Mouse (Mus musculus): ENCODE data around the gene Dcun1d3.

Dcun1d3 gene

DNA sequence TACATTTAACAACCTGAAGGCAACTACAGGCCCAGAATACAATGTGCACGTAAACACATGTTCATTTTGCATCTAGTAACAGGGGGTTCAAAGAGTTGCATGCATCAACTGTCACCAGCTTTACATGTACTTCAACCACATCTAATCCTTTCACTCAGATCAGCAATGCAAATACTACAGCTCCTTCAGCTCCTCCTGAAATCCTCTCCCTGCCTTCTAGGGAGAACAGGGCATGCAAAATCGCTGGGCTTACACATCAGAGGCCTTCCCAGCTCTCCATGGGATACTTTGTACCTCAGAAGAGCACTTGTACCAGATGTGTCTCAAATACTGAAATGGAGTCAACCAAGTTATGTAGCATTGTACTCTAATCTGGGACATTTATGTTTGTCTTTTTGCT lies 23.0 kb downstream of the Dcun1d3 start:
- DNase-seq (ENCODE audit: low spot score): no peak

- DNase-seq (ENCODE audit: low spot score): no peak
These were observed 23.9 kb downstream of the Dcun1d3 start for GRCm38 (mm10) chr7:119872204-119872603.

DNA sequence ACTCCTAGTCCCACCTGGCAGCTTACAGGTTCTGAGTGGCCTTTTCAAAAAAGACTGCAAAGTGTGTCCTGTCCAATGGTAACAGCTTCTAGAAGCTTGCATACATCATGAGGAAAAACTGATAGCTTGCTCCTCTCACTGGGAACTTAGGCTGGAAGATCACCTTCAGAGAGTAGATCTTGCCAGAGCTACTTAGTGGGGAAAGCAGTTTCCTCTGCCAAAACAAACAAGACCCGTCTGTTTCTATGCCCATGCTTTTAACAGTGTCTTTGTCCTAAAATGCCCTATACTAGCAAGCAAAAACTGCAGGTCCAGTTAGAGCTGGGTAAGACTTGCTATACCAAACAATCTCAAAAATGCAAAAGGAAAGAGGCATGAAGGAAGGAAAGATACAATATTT lies 30.0 kb downstream of the Dcun1d3 start:
- DNase-seq (ENCODE audit: low spot score): no peak

DNA sequence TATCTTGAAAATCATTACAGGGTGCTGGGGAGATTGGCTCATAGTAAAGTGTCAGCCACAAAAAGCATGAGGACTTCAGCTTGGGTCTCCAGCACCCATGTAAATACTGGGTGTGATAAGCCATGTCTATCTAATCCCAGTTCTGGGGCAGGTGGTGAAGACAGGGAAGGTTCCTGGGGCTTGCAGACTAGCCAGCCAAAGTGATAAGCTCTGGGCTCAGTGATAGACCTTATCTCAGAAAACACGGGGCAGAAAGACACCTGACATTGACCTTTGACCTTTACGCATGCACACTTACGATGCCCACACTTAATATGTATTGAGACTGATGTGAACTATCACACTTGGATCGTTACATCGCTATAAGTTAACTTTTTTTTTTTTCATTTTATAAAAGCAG lies 31.6 kb downstream of the Dcun1d3 start:
- no peak for DNase-seq (ENCODE audit: low spot score)

GRCm38 (mm10) chr7:119862167-119862566 lies 33.9 kb downstream of the Dcun1d3 start:
- DNase-seq (ENCODE audit: low spot score): no peak

- DNase-seq (ENCODE audit: low spot score): peak; percentile 63
These were observed 34.6 kb downstream of the Dcun1d3 start for GRCm38 (mm10) chr7:119861335-119862091.

- no peak for DNase-seq (ENCODE audit: low spot score)
These were observed 35.1 kb downstream of the Dcun1d3 start for GRCm38 (mm10) chr7:119860971-119861334.

DNA sequence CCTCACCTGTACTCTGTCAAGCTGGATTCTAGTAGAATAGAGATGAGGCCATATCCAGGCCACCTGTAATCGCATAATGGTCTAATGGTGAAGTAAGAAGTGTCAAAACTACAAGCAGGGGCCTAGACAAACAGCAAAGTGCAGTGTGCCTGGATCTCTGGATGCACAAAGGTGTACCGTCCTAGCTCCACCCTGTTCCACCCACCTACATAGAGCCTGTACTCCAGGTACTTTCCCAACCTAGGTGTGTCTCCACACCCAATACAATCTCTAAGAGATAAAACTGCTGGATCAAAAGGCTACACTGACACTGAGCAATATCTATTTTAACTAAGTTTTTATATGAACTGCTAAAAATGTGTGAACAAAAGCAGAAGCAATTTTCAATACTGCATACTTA lies 35.5 kb downstream of the Dcun1d3 start:
- no peak for DNase-seq (ENCODE audit: low spot score)

- DNase-seq (ENCODE audit: low spot score): no peak
These were observed 36.0 kb downstream of the Dcun1d3 start for GRCm38 (mm10) chr7:119860116-119860515.

DNA sequence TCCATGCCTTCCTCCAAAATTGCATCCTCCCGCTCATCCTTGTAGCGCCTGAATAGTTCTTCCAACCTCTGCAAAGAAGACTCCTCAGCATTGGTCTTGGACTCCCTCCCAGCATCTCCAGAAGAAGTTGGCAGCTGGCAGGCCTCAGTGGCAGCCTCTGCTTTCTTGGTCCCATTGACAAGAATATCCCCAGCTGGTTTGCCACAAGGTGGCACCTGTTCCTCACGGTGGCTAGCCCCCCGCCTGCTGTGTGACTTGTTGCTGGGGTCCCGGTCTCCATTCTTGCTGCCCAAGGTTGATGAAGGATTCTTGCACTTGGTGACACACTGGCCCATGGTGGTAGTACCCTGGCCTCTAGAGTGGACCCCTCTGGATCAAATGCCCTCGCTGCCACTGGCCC lies 36.6 kb downstream of the Dcun1d3 start:
- no peak for DNase-seq (ENCODE audit: low spot score)

- DNase-seq (ENCODE audit: low spot score): no peak
These were observed 41.1 kb downstream of the Dcun1d3 start for GRCm38 (mm10) chr7:119855031-119855430.

- no peak for DNase-seq (ENCODE audit: low spot score)
These were observed 41.7 kb downstream of the Dcun1d3 start for GRCm38 (mm10) chr7:119854362-119854761.

- no peak for DNase-seq (ENCODE audit: low spot score)
These were observed 42.9 kb downstream of the Dcun1d3 start for GRCm38 (mm10) chr7:119853186-119853585.

- no peak for DNase-seq (ENCODE audit: low spot score)
These were observed 43.6 kb downstream of the Dcun1d3 start for GRCm38 (mm10) chr7:119852494-119852893.

- DNase-seq (ENCODE audit: low spot score): peak; percentile 90
These were observed 45.4 kb downstream of the Dcun1d3 start for GRCm38 (mm10) chr7:119850737-119851136.

GRCm38 (mm10) chr7:119849096-119849495 lies 47.0 kb downstream of the Dcun1d3 start:
- peak; percentile 76 for DNase-seq (ENCODE audit: low spot score)

- no peak for DNase-seq (ENCODE audit: low spot score)
These were observed 48.7 kb downstream of the Dcun1d3 start for GRCm38 (mm10) chr7:119847396-119847795.

- no peak for DNase-seq (ENCODE audit: low spot score)
These were observed 50.6 kb downstream of the Dcun1d3 start for GRCm38 (mm10) chr7:119845541-119845940.

GRCm38 (mm10) chr7:119841820-119842449 lies 54.2 kb downstream of the Dcun1d3 start:
- DNase-seq (ENCODE audit: low spot score): no peak

GRCm38 (mm10) chr7:119835996-119836777 lies 59.9 kb downstream of the Dcun1d3 start:
- DNase-seq (ENCODE audit: low spot score): no peak

DNA sequence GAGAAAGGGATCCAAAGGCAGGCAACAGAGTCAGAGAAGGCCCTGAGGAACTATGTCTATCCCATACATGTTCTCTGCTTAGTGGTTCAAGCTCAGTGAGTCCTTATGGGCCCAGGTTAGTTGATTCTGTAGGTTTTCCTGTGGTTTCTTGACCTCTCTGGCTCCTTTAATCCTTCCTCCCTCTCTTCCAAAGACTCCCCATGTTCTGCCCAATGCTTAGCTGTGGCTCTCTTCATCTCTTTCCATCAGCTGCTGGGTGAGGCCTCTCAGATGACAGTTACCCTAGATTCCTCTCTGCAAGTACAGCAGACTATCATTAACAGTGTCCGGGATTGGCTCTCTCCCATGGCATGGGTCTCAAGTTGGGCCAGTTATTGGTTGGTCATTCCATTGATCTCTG lies 60.7 kb downstream of the Dcun1d3 start:
- no peak for DNase-seq (ENCODE audit: low spot score)

DNA sequence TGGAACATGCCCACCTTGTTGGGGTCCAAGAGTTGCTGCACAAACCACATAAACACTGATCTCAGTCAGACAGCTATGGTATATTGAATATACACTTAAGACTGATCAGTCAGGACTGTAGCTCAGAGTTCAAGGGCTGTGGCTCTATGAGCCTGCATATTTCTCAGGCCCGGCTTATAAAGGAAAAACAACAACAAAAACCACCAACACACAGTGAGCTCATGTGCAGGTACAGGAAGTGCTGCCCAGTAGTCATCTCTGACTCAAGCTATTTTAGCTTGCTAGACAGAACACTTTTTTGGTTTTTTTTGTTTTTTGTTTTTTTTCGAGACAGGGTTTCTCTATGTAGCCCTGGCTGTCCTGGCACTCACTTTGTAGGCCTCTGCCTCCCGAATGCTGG lies 87.4 kb downstream of the Dcun1d3 start:
- DNase-seq (ENCODE audit: low spot score): no peak

GRCm38 (mm10) chr7:119807396-119807795 lies 88.7 kb downstream of the Dcun1d3 start:
- no peak for DNase-seq (ENCODE audit: low spot score)

Data from lung, postnatal 25 days (tissue).